Mouse (Mus musculus) forebrain, embryonic 15.5 days (tissue): ENCODE results near the gene Tmem170b. TPM values are rescaled to one million over a fixed set of nuclear protein-coding genes. Genes with fewer than 3 reads are reported as not detected.

ENCODE experiments used
- ATAC-seq: fragments of 200-750 bp; cut with Nextera tagmentation; replicated peaks from 2 replicates; pipeline ENCODE4 v1.8.0; 2017; ENCODE audit warnings: mild to moderate bottlenecking, moderate TSS enrichment, moderate library complexity
- H3K27ac ChIP-seq: fragments of 300-500 bp; sonication (generic); replicated peaks from 2 replicates; pipeline ENCODE4 v1.5.1; 2015; ENCODE audit warnings: mild to moderate bottlenecking, inconsistent platforms
- H3K27me3 ChIP-seq: fragments of 300-500 bp; sonication (generic); 2 replicates; pipeline ENCODE4 v1.6.1; 2015; ENCODE audit warnings: inconsistent platforms
- H3K36me3 ChIP-seq: fragments of 300-500 bp; sonication (generic); 2 replicates; pipeline ENCODE4 v1.6.1; 2015; ENCODE audit warnings: mild to moderate bottlenecking, inconsistent platforms
- H3K4me1 ChIP-seq: fragments of 300-500 bp; sonication (generic); 2 replicates; pipeline ENCODE4 v1.6.1; 2015; ENCODE audit warnings: inconsistent platforms
- H3K4me2 ChIP-seq: fragments of 300-500 bp; sonication (generic); replicated peaks from 2 replicates; pipeline ENCODE4 v1.6.1; 2015; ENCODE audit warnings: mild to moderate bottlenecking, inconsistent platforms
- H3K4me3 ChIP-seq: fragments of 300-500 bp; sonication (generic); 2 replicates; pipeline ENCODE4 v1.5.1; 2015; ENCODE audit warnings: mild to moderate bottlenecking, inconsistent platforms
- H3K9ac ChIP-seq: fragments of 300-500 bp; sonication (generic); replicated peaks from 2 replicates; pipeline ENCODE4 v1.6.1; 2015; ENCODE audit warnings: mild to moderate bottlenecking, inconsistent platforms
- H3K9me3 ChIP-seq: fragments of 300-500 bp; sonication (generic); 2 replicates; pipeline ENCODE4 v1.6.1; 2016; ENCODE audit warnings: inconsistent platforms
- WGBS: fragments of 180-500 bp; shearing (Covaris S2); methylation state at CpG from one replicate; pipeline ENCODE4 v1.1.7; 2015; ENCODE audit warnings: mixed read lengths; 5-methylcytosine and 5-hydroxymethylcytosine counted together
- polyA plus RNA-seq: library from polyadenylated mRNA; unstranded; fragments of >200 nt; fragmentation: Nextera tagmentation; extraction: Ambion mirVana; gene quantifications from 2 replicates; pipeline ENCODE4 v1.2.1, GENCODE M21; 2015

Tmem170b gene
- polyA plus RNA-seq, 1 experiment from 2014 or later: 46.0 TPM

GRCm38 (mm10) chr13:41584896-41585295 lies 20.8 kb upstream of the Tmem170b start:
- no peak for ATAC-seq

GRCm38 (mm10) chr13:41596678-41597077 lies 9.0 kb upstream of the Tmem170b start:
- no peaks in the 10 kb centered on the region for H3K27me3 ChIP-seq
- WGBS: 61% methylated on average over 2 of the region's 2 CpGs

More at GRCm38 (mm10) chr13:41584896-41585295, 20.8 kb upstream of the Tmem170b start:
- H3K36me3 ChIP-seq: no peaks in the 10 kb centered on the region
- no peaks in the 10 kb centered on the region for H3K27me3 ChIP-seq
- no peak overlapping the region for H3K4me2 ChIP-seq
- H3K4me3 ChIP-seq: no peak overlapping the region
- no peak overlapping the region for H3K9ac ChIP-seq
- 84% methylated on average over 4 of the region's 4 CpGs for whole genome bisulfite sequencing
- no peaks in the 10 kb centered on the region for H3K4me1 ChIP-seq
- no peaks in the 10 kb centered on the region for H3K9me3 ChIP-seq
- H3K27ac ChIP-seq: no peak overlapping the region

GRCm38 (mm10) chr13:41599977-41600376 lies 5.7 kb upstream of the Tmem170b start:
- 63% methylated on average over 4 of the region's 4 CpGs for WGBS
- ATAC-seq: no peak
- peaks cover 4% of the 10 kb centered on the region for H3K4me1 ChIP-seq
- H3K4me2 ChIP-seq: no peak overlapping the region
- H3K9me3 ChIP-seq: no peaks in the 10 kb centered on the region
- H3K27ac ChIP-seq: no peak overlapping the region
- H3K36me3 ChIP-seq: no peaks in the 10 kb centered on the region
- H3K9ac ChIP-seq: no peak overlapping the region
- no peak overlapping the region for H3K4me3 ChIP-seq
- no peaks in the 10 kb centered on the region for H3K27me3 ChIP-seq

More at GRCm38 (mm10) chr13:41596678-41597077, 9.0 kb upstream of the Tmem170b start:
- Histone ChIP-seq H3K36me3 (no peaks in the 10 kb centered on the region), H3K9ac (no peak overlapping the region), H3K4me3 (no peak overlapping the region), H3K4me2 (no peak overlapping the region), H3K4me1 (no peaks in the 10 kb centered on the region), H3K27ac (no peak overlapping the region), H3K9me3 (no peaks in the 10 kb centered on the region)
- ATAC-seq: no peak

GRCm38 (mm10) chr13:41601056-41601455 lies 4.7 kb upstream of the Tmem170b start:
- H3K4me2 ChIP-seq: no peak overlapping the region
- H3K9ac ChIP-seq: no peak overlapping the region
- no peak overlapping the region for H3K4me3 ChIP-seq
- H3K9me3 ChIP-seq: no peaks in the 10 kb centered on the region
- ATAC-seq: no peak
- no peaks in the 10 kb centered on the region for H3K36me3 ChIP-seq
- 85% methylated on average over 3 of the region's 3 CpGs for WGBS
- peaks cover 5% of the 10 kb centered on the region for H3K4me1 ChIP-seq
- no peak overlapping the region for H3K27ac ChIP-seq
- H3K27me3 ChIP-seq: no peaks in the 10 kb centered on the region

GRCm38 (mm10) chr13:41603921-41604466 lies 1.7 kb upstream of the Tmem170b start:
- H3K9ac ChIP-seq: no peak overlapping the region
- no peak overlapping the region for H3K27ac ChIP-seq
- peaks cover 28% of the 10 kb centered on the region for H3K4me1 ChIP-seq
- no peak overlapping the region for H3K4me3 ChIP-seq
- H3K36me3 ChIP-seq: no peaks in the 10 kb centered on the region
- no peaks in the 10 kb centered on the region for H3K9me3 ChIP-seq
- 90% methylated on average over 5 of the region's 5 CpGs for WGBS
- no peak overlapping the region for H3K4me2 ChIP-seq
- H3K27me3 ChIP-seq: no peaks in the 10 kb centered on the region
- ATAC-seq: no peak

GRCm38 (mm10) chr13:41606081-41607000 lies 634 bp downstream of the Tmem170b start:
- Histone ChIP-seq H3K9me3 (no peaks in the 10 kb centered on the region), H3K27ac (peak overlapping the region; percentile 89), H3K27me3 (no peaks in the 10 kb centered on the region), H3K4me3 (peak overlapping the region; percentile 97), H3K36me3 (no peaks in the 10 kb centered on the region), H3K4me1 (peaks cover 34% of the 10 kb centered on the region), H3K4me2 (peak overlapping the region; percentile 79), H3K9ac (peak overlapping the region; percentile 89)
- peak; percentile 46 for ATAC-seq
- 2% methylated on average over 53 of the region's 67 CpGs for WGBS

- 44% methylated on average over 3 of the region's 3 CpGs for WGBS
Measured at GRCm38 (mm10) chr13:41607589-41607988, 1.9 kb downstream of the Tmem170b start.

GRCm38 (mm10) chr13:41608559-41608958 lies 2.9 kb downstream of the Tmem170b start:
- H3K4me2 ChIP-seq: no peak overlapping the region
- H3K27me3 ChIP-seq: no peaks in the 10 kb centered on the region
- no peak overlapping the region for H3K27ac ChIP-seq
- ATAC-seq: no peak
- no peaks in the 10 kb centered on the region for H3K36me3 ChIP-seq
- no peak overlapping the region for H3K4me3 ChIP-seq
- WGBS: 78% methylated on average over 2 of the region's 2 CpGs
- no peaks in the 10 kb centered on the region for H3K9me3 ChIP-seq
- 0 out of 2 replicates have a peak overlapping the region, but pooled peaks have one; percentile 4 for H3K9ac ChIP-seq
- H3K4me1 ChIP-seq: peaks cover 34% of the 10 kb centered on the region

More at GRCm38 (mm10) chr13:41607589-41607988, 1.9 kb downstream of the Tmem170b start:
- Histone ChIP-seq H3K4me2 (peak overlapping the region; percentile 79), H3K27ac (no peak overlapping the region), H3K9ac (peak overlapping the region; percentile 89), H3K9me3 (no peaks in the 10 kb centered on the region), H3K4me3 (peak overlapping the region; percentile 97), H3K4me1 (peaks cover 34% of the 10 kb centered on the region), H3K27me3 (no peaks in the 10 kb centered on the region), H3K36me3 (no peaks in the 10 kb centered on the region)
- ATAC-seq: no peak

- no peak overlapping the region for H3K9ac ChIP-seq
- H3K4me2 ChIP-seq: no peak overlapping the region
- H3K27me3 ChIP-seq: no peaks in the 10 kb centered on the region
- ATAC-seq: no peak
- H3K36me3 ChIP-seq: no peaks in the 10 kb centered on the region
- H3K4me1 ChIP-seq: peaks cover 29% of the 10 kb centered on the region
- H3K27ac ChIP-seq: no peak overlapping the region
- 88% methylated on average over 1 of the region's 1 CpGs for WGBS
- no peaks in the 10 kb centered on the region for H3K9me3 ChIP-seq
- no peak overlapping the region for H3K4me3 ChIP-seq
Measured at GRCm38 (mm10) chr13:41611046-41611445, 5.3 kb downstream of the Tmem170b start.

- no peak overlapping the region for H3K4me2 ChIP-seq
- no peak overlapping the region for H3K9ac ChIP-seq
- peaks cover under 1% of the 10 kb centered on the region; the same call in 1 of the 2 replicates for H3K4me1 ChIP-seq
- H3K4me3 ChIP-seq: no peak overlapping the region
- no peaks in the 10 kb centered on the region for H3K9me3 ChIP-seq
- 78% methylated on average over 2 of the region's 2 CpGs for WGBS
- no peak overlapping the region for H3K27ac ChIP-seq
- H3K36me3 ChIP-seq: no peaks in the 10 kb centered on the region
- H3K27me3 ChIP-seq: no peaks in the 10 kb centered on the region
- no peak for ATAC-seq
Measured at GRCm38 (mm10) chr13:41614539-41614938, 8.8 kb downstream of the Tmem170b start.

GRCm38 (mm10) chr13:41614982-41615381 lies 9.3 kb downstream of the Tmem170b start:
- no peaks in the 10 kb centered on the region for H3K36me3 ChIP-seq
- H3K27ac ChIP-seq: no peak overlapping the region
- no peaks in the 10 kb centered on the region for H3K4me1 ChIP-seq
- no peak overlapping the region for H3K4me2 ChIP-seq
- H3K9ac ChIP-seq: no peak overlapping the region
- ATAC-seq: no peak
- no peaks in the 10 kb centered on the region for H3K9me3 ChIP-seq
- 44% methylated on average over 5 of the region's 5 CpGs for WGBS
- no peaks in the 10 kb centered on the region for H3K27me3 ChIP-seq
- H3K4me3 ChIP-seq: no peak overlapping the region

- Histone ChIP-seq H3K4me1 (no peaks in the 10 kb centered on the region), H3K27ac (no peak overlapping the region), H3K27me3 (no peaks in the 10 kb centered on the region), H3K4me2 (no peak overlapping the region), H3K4me3 (no peak overlapping the region), H3K9me3 (no peaks in the 10 kb centered on the region), H3K36me3 (no peaks in the 10 kb centered on the region), H3K9ac (no peak overlapping the region)
- 86% methylated on average over 4 of the region's 4 CpGs for WGBS
- ATAC-seq: no peak
Measured at GRCm38 (mm10) chr13:41619470-41619869, 13.8 kb downstream of the Tmem170b start.
